Mouse (Mus musculus) midbrain, embryonic 11.5 days (tissue): ENCODE results near the gene Plch2. TPM values are rescaled to one million over a fixed set of nuclear protein-coding genes. Genes with fewer than 3 reads are reported as not detected.

ENCODE experiments used
- ATAC-seq: fragments of 200-750 bp; cut with Nextera tagmentation; 2 replicates; pipeline ENCODE4 v1.8.0; 2017; ENCODE audit warnings: moderate TSS enrichment, moderate library complexity; ENCODE audit not compliant: low FRiP score
- DNase-seq: peaks from one replicate; pipeline ENCODE4 v3.0.0; 2015; ENCODE audit warnings: low spot score; ENCODE audit errors: missing footprints
- H3K27ac ChIP-seq: fragments of 300-500 bp; sonication (generic); 2 replicates; pipeline ENCODE4 v1.5.1; 2014; ENCODE audit warnings: low read depth, low read length
- H3K27me3 ChIP-seq: fragments of 300-500 bp; sonication (generic); 2 replicates; pipeline ENCODE4 v1.6.1; 2014; ENCODE audit warnings: mild to moderate bottlenecking, low read length, moderate library complexity, mixed read lengths; ENCODE audit not compliant: control insufficient read depth, insufficient read depth
- H3K36me3 ChIP-seq: fragments of 300-500 bp; sonication (generic); 2 replicates; pipeline ENCODE4 v1.6.1; 2014; ENCODE audit warnings: mild to moderate bottlenecking, low read length, moderate library complexity, mixed read lengths; ENCODE audit not compliant: control insufficient read depth, insufficient read depth
- H3K4me1 ChIP-seq: fragments of 300-500 bp; sonication (generic); 2 replicates; pipeline ENCODE4 v1.6.1; 2014; ENCODE audit warnings: low read length; ENCODE audit not compliant: control insufficient read depth, insufficient read depth
- H3K4me2 ChIP-seq: fragments of 300-500 bp; sonication (generic); 2 replicates; pipeline ENCODE4 v1.6.1; 2014; ENCODE audit warnings: mild to moderate bottlenecking, moderate library complexity
- H3K4me3 ChIP-seq: fragments of 300-500 bp; sonication (generic); 2 replicates; pipeline ENCODE4 v1.5.1; 2014; ENCODE audit warnings: low read depth, low read length
- H3K9ac ChIP-seq: fragments of 300-500 bp; sonication (generic); 2 replicates; pipeline ENCODE4 v1.6.1; 2014; ENCODE audit warnings: low read length
- H3K9me3 ChIP-seq: fragments of 300-500 bp; sonication (generic); 2 replicates; pipeline ENCODE4 v1.6.1; 2016; ENCODE audit warnings: low read length; ENCODE audit not compliant: control insufficient read depth
- WGBS: fragments of 180-500 bp; shearing (Covaris S2); extraction: QIAGEN DNeasy Blood & Tissue Kit; methylation state at CpG from one replicate; pipeline ENCODE4 v1.1.7; 2014; 5-methylcytosine and 5-hydroxymethylcytosine counted together
- polyA plus RNA-seq: library from polyadenylated mRNA; unstranded; fragments of >200 nt; fragmentation: Nextera tagmentation; extraction: Ambion mirVana; gene quantifications from 2 replicates; pipeline ENCODE4 v1.2.1, GENCODE M21; 2014

Gene Plch2
- polyA plus RNA-seq, 1 experiment from 2014 or later = 0.85 TPM

GRCm38 (mm10) chr4:155020813-155021212, 35.8 kb downstream of the Plch2 start:
- Histone ChIP-seq H3K9me3 (no peaks in the 10 kb centered on the region), H3K27ac (no peak overlapping the region), H3K9ac (no peak overlapping the region), H3K4me3 (no peak overlapping the region), H3K27me3 (peaks cover 4% of the 10 kb centered on the region; the same call in 1 of the 2 replicates), H3K4me1 (peaks cover 12% of the 10 kb centered on the region), H3K36me3 (no peaks in the 10 kb centered on the region), H3K4me2 (no peak overlapping the region)
- no peak for DNase-seq
- 68% methylated on average over 9 of the region's 9 CpGs for WGBS
- no peak for ATAC-seq

- Histone ChIP-seq H3K27ac (no peak overlapping the region), H3K9ac (no peak overlapping the region), H3K27me3 (peaks cover 4% of the 10 kb centered on the region; the same call in 1 of the 2 replicates), H3K36me3 (no peaks in the 10 kb centered on the region), H3K4me2 (no peak overlapping the region), H3K4me3 (no peak overlapping the region), H3K9me3 (no peaks in the 10 kb centered on the region), H3K4me1 (peaks cover 12% of the 10 kb centered on the region)
- ATAC-seq (no peak), DNase-seq (no peak)
- WGBS = 70% methylated on average over 1 of the region's 1 CpGs
These were observed 36.4 kb downstream of the Plch2 start for GRCm38 (mm10) chr4:155020141-155020540.

GRCm38 (mm10) chr4:155019336-155019847, 37.2 kb downstream of the Plch2 start:
- H3K27me3 ChIP-seq = peaks cover 4% of the 10 kb centered on the region; the same call in 1 of the 2 replicates
- 1% methylated on average over 10 of the region's 10 CpGs for WGBS
- H3K4me2 ChIP-seq = peak overlapping the region; percentile 14; the same call in 1 of the 2 replicates
- 0 out of 2 replicates have a peak, but pooled peaks have one; percentile 39 for ATAC-seq
- no peak for DNase-seq
- no peak overlapping the region for H3K4me3 ChIP-seq
- H3K27ac ChIP-seq = no peak overlapping the region
- H3K9me3 ChIP-seq = no peaks in the 10 kb centered on the region
- H3K9ac ChIP-seq = no peak overlapping the region
- H3K4me1 ChIP-seq = peaks cover 8% of the 10 kb centered on the region
- H3K36me3 ChIP-seq = no peaks in the 10 kb centered on the region

DNA sequence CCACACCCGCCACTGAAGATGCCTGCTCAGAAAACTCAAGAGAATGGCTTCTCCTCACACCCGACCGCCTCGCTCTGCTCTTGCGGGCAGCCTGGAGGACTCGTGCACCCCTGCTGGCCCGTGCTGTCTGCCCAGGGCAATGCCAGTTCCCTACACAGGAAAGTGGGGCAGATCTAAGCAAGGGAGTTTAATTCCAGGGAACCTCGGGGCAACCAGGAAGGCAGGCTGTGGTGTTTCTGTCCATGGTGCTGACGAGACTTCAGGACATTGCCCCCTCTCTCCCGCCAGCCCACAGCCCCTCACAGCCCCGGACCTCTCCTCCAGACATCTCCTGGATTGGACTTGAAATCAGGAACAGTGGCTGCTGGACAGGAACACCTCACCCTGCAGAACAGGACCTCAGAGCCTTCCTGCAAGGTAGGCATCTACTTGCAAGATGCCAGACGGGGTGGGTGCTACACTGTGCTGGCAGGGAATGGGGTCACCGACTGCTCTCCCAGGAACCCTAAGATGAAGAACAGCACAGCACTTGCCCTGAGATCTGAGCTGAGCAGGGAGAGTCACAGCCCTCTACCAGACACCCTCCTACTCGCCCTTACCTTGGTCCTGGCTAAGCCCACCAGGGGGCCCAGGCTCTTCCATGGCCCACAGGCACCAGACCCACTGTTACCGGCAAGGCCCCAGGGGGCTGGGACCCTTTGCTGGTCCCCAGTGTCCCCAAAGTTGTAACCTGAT, 37.8 kb downstream of the Plch2 start:
- peak overlapping the region; percentile 14; the same call in 1 of the 2 replicates for H3K4me2 ChIP-seq
- H3K36me3 ChIP-seq = no peaks in the 10 kb centered on the region
- ATAC-seq = 0 out of 2 replicates have a peak, but pooled peaks have one; percentile 20
- no peak overlapping the region for H3K9ac ChIP-seq
- no peak overlapping the region for H3K4me3 ChIP-seq
- WGBS = 6% methylated on average over 15 of the region's 15 CpGs
- H3K27me3 ChIP-seq = peaks cover 4% of the 10 kb centered on the region; the same call in 1 of the 2 replicates
- no peak overlapping the region for H3K27ac ChIP-seq
- H3K4me1 ChIP-seq = peaks cover 8% of the 10 kb centered on the region
- DNase-seq = no peak
- H3K9me3 ChIP-seq = no peaks in the 10 kb centered on the region

DNA sequence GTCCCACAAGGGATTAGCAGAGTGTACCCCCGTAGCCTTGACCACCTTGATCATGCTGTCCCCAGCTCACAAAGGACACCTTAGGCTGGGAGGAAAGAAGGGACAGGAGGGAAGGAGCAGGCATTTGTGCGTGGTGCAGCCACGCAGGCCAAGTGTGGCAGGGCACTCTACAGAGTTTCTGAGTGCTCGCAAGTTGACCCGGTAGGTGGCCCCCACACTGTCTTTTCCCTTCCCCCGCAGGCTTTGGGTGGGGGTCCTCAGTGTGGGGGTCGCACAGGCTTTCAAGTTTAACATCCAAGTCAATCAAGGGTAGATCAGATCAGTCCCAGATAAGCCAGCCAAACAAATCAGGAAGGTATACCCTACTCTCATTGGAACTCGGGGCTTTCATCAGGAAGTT, 38.5 kb downstream of the Plch2 start:
- ATAC-seq (no peak), DNase-seq (no peak)
- WGBS = 72% methylated on average over 8 of the region's 8 CpGs
- Histone ChIP-seq H3K4me1 (peaks cover 10% of the 10 kb centered on the region), H3K4me3 (no peak overlapping the region), H3K27me3 (peaks cover 4% of the 10 kb centered on the region; the same call in 1 of the 2 replicates), H3K4me2 (no peak overlapping the region), H3K9ac (no peak overlapping the region), H3K9me3 (no peaks in the 10 kb centered on the region), H3K27ac (no peak overlapping the region), H3K36me3 (no peaks in the 10 kb centered on the region)

GRCm38 (mm10) chr4:155017253-155017878, 39.2 kb downstream of the Plch2 start:
- Histone ChIP-seq H3K4me3 (no peak overlapping the region), H3K36me3 (no peaks in the 10 kb centered on the region), H3K4me2 (no peak overlapping the region), H3K4me1 (peaks cover 15% of the 10 kb centered on the region), H3K27ac (no peak overlapping the region), H3K9me3 (no peaks in the 10 kb centered on the region), H3K9ac (no peak overlapping the region), H3K27me3 (peaks cover 4% of the 10 kb centered on the region; the same call in 1 of the 2 replicates)
- no peak for DNase-seq
- WGBS = 82% methylated on average over 11 of the region's 11 CpGs
- ATAC-seq = no peak

- no peaks in the 10 kb centered on the region for H3K36me3 ChIP-seq
- no peak for ATAC-seq
- H3K4me1 ChIP-seq = peaks cover 15% of the 10 kb centered on the region
- 69% methylated on average over 11 of the region's 11 CpGs for WGBS
- H3K4me2 ChIP-seq = no peak overlapping the region
- DNase-seq = no peak
- H3K9me3 ChIP-seq = no peaks in the 10 kb centered on the region
- H3K27ac ChIP-seq = no peak overlapping the region
- H3K9ac ChIP-seq = no peak overlapping the region
- H3K4me3 ChIP-seq = no peak overlapping the region
- H3K27me3 ChIP-seq = peaks cover 4% of the 10 kb centered on the region; the same call in 1 of the 2 replicates
These were observed 39.8 kb downstream of the Plch2 start for GRCm38 (mm10) chr4:155016807-155017206.

- 79% methylated on average over 4 of the region's 4 CpGs for WGBS
- peaks cover 11% of the 10 kb centered on the region for H3K4me1 ChIP-seq
- H3K36me3 ChIP-seq = no peaks in the 10 kb centered on the region
- H3K27ac ChIP-seq = no peak overlapping the region
- no peaks in the 10 kb centered on the region for H3K9me3 ChIP-seq
- DNase-seq = no peak
- H3K9ac ChIP-seq = no peak overlapping the region
- no peak overlapping the region for H3K4me2 ChIP-seq
- H3K4me3 ChIP-seq = no peak overlapping the region
- no peak for ATAC-seq
- H3K27me3 ChIP-seq = peaks cover 4% of the 10 kb centered on the region; the same call in 1 of the 2 replicates
These were observed 41.0 kb downstream of the Plch2 start for GRCm38 (mm10) chr4:155015550-155015949.

DNA sequence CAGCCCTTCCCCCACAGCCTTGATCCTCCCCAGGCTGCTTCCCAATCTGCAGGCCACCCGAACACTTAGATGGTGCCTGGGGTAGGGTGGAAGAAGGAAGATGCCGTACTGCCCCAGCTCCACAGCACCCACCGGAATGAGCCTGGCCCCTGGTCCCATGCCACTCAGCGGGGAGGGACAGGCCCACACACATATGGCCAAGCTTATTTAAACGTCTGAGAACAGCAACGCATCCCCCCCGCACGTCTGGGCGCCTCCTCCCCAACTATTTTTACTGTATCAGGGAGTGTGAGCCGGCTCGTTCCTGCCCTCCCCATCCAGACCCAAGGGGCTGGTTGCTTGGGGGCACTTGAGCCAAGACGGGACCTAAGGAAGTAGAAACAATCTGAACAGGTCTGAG, 41.8 kb downstream of the Plch2 start:
- DNase-seq (no peak), ATAC-seq (no peak)
- H3K36me3 ChIP-seq = no peaks in the 10 kb centered on the region
- 73% methylated on average over 12 of the region's 12 CpGs for WGBS
- no peak overlapping the region for H3K4me2 ChIP-seq
- peaks cover 11% of the 10 kb centered on the region for H3K4me1 ChIP-seq
- no peak overlapping the region for H3K27ac ChIP-seq
- peaks cover 4% of the 10 kb centered on the region; the same call in 1 of the 2 replicates for H3K27me3 ChIP-seq
- no peak overlapping the region for H3K9ac ChIP-seq
- H3K4me3 ChIP-seq = no peak overlapping the region
- H3K9me3 ChIP-seq = no peaks in the 10 kb centered on the region
